Mouse (Mus musculus): ENCODE measurements at regions not wholly inside any gene's neighbourhood (a gene's known extent, or its start where the extent isn't known, plus 50 kb on each side); places are given as distances from the start of the nearest gene placed in this dataset.

- no peak for DNase-seq
These were observed 596.3 kb upstream of the Syt1 start for GRCm38 (mm10) chr10:109607121-109607520.

DNA sequence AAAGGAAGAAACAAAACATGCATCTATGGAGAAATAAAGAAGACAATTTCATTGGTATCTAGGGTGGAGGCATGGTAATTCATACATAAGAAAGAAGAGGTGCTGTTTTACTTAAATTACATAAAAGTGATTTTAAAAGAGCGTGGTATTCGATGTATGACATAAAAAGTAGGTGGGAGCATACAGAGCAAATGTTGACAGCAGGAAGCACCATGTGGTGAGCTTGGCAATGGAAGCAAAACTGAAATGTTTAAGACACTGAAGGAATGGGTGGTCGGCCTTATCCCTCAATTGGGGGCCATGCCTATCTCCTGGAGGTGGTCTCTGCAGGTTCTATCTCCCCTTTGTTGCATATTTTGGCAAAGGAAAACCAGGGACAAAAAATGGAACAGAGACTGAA lies 592.5 kb upstream of the Syt1 start:
- DNase-seq: no peak

DNA sequence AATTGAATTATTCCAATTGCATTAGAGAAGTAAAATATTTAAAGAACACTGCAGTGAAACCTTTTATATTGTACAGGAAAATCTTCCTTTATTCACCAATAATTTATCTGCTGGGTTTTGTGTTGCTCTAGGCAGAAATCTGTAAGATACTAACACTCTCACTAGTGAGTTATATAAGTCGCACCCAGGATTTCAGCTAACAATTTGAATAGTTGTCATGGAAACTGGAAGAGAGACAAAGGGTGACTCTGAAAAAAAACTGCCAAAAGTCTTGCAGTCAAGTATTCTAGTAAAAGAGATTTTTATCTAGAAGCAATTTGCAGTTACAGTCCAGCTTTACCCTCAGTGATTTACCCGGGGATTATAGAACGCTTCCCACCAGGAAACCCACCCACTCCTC lies 587.8 kb upstream of the Syt1 start:
- DNase-seq: no peak

DNA sequence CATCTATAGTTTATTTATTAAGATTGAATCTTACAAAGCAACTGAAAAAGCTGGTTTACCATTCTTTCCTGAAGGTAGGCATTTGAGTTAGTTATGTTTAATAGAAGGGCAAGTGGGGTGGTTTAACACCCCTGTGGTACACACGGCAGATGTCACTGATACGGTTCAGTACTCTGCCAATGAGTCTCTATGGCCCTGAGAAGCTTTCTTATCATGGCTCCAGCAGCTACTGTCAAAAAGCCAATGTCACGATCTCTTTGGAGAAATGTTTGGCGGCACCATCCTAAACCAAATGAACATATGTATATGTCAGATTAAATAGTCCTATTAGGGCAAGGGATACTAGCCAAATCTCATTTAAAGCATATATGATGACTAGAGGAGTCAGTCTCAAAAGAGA lies 562.4 kb upstream of the Syt1 start:
- no peak for DNase-seq

GRCm38 (mm10) chr10:109569798-109570197 lies 559.0 kb upstream of the Syt1 start:
- DNase-seq: peak; percentile 57 to 61

GRCm38 (mm10) chr10:109566675-109567074 lies 555.9 kb upstream of the Syt1 start:
- DNase-seq: peak; percentile 84

GRCm38 (mm10) chr10:109561638-109562037 lies 550.9 kb upstream of the Syt1 start:
- DNase-seq: no peak

- DNase-seq: no peak
These were observed 550.3 kb upstream of the Syt1 start for GRCm38 (mm10) chr10:109561094-109561493.

DNA sequence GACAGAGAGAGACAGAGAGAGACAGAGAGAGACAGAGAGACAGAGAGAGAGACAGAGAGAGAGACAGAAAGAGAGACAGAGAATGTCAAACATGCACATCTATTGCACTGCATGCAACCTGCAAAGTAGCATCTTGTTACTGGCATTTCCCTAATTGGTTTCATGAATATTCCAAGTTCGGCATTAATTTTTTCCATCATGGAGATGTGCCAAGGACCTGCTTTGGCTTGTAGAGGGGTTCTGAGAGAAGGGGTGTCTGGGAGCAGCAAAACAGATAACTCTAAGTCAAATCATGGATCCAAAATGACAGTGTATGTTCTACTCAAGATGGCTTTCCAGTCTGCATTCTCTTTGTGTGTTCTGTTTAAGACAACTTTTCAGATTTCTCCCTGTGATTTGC lies 532.5 kb upstream of the Syt1 start:
- DNase-seq: no peak

DNA sequence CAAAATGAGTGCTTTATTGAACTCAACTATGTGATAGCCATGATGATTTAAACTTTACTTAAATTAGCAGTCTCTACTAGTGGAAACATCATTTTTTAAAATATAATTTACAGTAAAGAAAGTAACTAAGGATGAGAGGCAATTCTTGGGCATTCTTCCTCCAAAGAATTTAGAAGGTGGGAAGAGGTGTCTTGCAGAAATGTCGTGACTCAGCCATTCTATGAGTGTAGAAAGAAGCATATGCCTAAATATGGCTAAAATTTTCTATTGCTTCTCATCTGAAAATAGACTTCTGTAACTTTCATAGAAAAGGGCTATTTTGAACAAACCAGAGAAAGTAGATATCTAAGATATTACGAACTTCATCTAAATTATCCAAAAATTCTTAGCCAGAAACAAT lies 529.4 kb upstream of the Syt1 start:
- no peak for DNase-seq

GRCm38 (mm10) chr10:109528096-109528495 lies 517.3 kb upstream of the Syt1 start:
- no peak for DNase-seq

GRCm38 (mm10) chr10:109521681-109522080 lies 510.9 kb upstream of the Syt1 start:
- no peak for DNase-seq

DNA sequence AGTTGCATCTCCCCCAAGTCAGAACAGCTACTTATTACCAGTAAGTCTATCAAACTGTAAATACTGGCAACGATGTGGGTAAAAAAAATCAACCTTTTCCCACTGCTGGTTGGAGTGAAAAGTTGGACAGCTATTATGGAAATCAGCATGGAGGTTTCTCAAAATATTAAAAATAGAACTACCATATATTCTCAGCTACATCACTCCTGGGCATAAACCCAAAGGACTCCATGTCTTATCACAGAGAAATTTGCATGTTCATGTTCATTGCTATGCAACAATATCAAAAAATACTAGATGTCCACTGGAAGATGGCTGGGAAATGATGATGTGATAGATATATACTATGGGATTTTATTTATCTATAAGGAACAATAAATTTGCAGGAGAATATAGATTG lies 506.9 kb upstream of the Syt1 start:
- DNase-seq: no peak

DNA sequence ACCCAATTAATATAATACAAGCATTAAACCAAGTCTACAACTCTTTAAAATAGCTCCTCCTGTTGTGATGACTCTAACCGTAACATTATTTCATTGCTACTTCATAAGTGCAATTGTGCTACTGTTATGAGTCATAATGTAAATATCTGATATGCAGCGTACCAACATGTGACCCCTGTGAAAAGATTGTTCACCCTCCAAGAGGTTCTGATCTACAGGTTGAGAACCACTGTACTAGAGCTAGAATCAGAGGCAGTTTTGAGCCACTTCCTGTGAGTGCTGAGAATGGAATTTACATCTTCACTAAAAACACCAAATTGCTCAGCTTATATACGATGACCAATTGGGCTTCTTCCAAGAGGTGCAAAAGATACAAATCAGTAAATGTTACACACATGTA lies 504.4 kb upstream of the Syt1 start:
- DNase-seq: no peak

GRCm38 (mm10) chr10:109510917-109511715 lies 500.3 kb upstream of the Syt1 start:
- DNase-seq: peak in 1 of 2 experiments; percentile 16

DNA sequence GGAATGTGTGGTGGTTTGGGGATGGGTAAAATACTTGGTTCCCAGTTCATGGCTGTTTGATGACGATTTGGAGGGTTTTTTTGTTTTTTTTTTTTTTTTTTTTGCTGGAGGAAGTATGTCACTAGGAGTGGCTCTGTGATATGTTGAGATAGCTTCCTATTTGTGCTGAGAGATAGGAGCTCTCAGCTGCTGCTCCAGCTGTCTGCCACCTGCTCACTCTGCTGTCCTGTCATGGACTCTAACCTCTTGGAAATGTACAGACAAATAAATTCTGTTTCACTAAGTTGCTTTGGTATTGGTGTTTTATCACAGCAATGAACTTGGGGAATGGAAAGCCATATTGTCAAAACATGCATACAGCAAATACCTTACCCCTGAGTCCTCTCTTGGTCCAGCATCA lies 497.8 kb upstream of the Syt1 start:
- no peak for DNase-seq

DNA sequence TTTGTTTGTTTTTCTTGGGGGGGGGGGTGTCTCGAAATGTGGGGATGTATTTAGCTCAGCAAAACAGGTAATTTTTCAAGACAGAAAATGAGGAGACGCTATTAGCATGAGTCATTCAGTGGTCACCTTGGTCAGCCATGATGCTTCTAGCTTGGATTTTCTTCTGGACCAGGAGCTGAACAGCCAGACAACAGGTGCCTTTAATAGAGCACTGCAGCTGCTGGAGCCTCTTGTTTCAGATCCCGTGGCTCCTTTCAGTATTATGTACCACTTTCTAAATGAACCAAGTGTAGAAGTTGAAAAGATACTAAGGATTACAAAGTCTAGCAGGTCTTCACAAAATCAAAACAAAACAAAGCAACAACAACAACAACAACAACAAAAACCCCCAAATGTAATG lies 496.4 kb upstream of the Syt1 start:
- no peak for DNase-seq

GRCm38 (mm10) chr10:109504683-109505082 lies 493.9 kb upstream of the Syt1 start:
- DNase-seq: no peak

DNA sequence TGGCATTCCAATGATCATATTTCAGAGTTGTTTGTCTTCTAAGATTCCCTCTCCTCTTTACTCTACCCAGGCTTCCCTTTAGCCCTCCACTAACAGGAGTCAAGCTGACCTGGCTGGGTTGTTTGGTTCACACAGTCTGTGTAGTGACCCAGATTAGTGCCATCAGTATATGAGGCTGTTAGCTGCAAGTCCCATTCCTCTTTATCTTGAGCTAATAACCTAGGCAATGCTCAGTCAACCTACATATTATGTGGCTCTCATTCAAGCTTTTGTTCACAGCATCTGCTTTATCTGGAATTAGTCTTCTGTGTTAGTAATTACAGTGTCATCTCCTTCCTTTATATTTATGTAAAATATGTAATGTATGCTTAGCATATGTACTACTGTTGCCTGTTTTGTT lies 490.1 kb upstream of the Syt1 start:
- DNase-seq: no peak

- DNase-seq: no peak
These were observed 487.5 kb upstream of the Syt1 start for GRCm38 (mm10) chr10:109498301-109498700.

DNA sequence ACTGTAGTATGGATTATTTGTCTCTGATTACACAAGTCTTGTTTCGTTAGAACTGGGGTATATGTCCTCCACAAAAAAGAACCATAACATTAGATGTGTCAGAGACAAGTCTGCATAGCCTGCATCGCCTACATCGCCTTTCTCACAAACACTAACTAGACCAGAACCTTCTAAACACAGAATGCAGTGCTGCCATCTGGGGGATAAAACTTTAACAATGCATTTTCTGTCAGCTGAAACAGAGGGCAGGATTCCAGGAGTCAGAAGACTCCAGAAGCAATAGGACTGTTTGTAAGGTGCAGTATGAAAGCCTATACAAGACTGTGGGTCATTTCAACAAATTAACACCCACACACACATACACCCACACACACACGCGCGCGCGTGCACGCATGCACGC lies 485.4 kb upstream of the Syt1 start:
- peak; percentile 44 to 72 for DNase-seq

DNA sequence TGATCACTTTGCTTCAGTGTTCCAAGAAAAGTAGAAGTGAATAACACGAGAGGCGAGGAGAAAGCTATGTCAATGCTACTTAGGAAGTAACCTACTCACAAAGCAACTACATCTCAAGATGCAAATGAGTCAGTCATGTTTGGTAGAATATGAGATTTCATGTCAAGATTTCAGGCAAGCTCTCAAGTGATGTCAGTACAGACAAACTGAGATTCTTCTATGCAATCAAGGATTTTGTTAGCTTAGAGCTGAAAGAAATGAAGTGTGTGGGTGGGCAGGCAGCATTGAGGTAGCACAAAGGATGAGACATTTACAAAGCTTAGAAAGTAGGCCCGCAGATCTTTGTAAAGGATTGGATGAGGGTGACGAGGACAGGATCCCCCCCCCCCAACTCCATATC lies 480.0 kb upstream of the Syt1 start:
- DNase-seq: no peak

DNA sequence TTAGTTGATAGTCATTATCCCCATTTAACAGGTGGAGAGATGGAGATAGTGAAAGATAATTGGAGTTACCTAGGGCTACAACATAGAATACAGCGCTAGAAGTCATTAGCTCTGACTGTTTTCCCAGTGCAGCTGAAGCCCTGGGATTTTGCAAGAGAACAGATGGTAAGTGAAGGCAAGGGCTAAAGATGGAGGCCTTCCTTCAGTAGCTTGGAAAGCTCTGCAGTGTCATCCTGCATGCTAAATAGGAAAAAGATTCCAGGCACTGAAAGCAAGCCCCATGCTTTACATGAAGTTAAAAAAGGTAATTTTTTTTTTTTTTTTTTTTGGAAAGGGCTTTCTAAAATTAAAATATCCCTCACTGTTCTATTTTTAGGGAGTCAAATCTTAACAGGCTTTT lies 477.2 kb upstream of the Syt1 start:
- no peak for DNase-seq

DNA sequence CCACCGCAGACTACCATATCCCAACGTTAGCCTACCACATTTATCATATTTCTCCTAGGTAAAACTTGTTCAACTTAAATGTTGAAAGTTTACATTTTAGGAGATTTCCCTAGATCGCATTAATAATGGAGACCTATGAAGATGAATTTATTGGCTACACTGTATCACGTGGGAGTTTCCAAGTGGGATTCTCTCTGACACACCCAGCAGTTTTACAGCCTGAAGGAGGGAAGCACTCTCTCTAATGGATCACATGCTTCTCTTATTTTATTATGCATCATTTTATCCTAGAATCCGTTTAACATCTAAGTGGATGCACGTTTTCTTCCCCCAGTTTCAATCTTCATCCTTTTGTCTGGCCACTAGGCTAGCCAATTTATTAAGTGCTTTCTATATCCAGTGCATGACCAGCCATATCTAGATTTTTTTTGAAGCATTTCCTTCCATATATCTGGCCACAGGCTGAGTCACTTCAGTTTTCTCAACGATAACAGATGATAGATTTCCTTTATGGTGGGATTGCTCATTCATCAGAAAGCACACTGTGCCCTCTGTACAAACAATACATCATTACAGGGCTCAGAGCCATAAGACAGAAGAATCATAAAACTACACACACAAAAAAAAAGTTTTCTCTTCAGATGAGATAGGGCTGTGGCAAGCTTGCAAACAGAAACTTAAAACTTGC lies 476.3 kb upstream of the Syt1 start:
- DNase-seq: no peak

DNA sequence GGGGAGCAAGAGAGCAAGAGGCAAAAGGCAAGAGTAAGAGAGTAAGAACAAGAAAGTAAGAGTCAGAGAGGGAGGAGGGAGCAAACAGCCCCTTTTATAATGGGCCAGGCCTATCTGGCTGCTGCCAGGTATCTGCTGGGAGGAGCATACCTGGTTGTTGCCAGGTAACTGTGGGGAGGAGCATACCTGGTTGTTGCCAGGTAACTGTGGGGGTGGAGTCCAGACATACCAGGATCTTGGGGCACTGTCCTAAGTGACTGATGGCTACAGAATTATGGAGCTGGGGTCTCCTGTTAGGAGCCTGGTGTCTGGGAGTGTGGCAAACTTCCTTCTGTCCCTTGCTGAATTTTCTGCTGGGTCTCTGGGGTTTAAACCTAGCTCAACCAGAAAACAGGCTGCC lies 469.8 kb upstream of the Syt1 start:
- no peak for DNase-seq

Data from cerebellum, postnatal 36 days (tissue).